Mouse (Mus musculus) CH12.LX (cell line): ENCODE measurements around the gene Sptbn4. TPM values are rescaled to one million over a fixed set of nuclear protein-coding genes. Genes with fewer than 3 reads are reported as not detected.

Experiments
- DNase-seq: peaks from one replicate; pipeline ENCODE4 v3.0.0-alpha.2; 2013; ENCODE audit errors: extremely low read depth
- H3K27ac ChIP-seq: 2 replicates; pipeline ENCODE4 v1.5.1; 2012; ENCODE audit warnings: low read depth, mild to moderate bottlenecking, control low read depth, moderate library complexity; ENCODE audit not compliant: insufficient read depth
- H3K27me3 ChIP-seq: replicated peaks from 2 replicates; pipeline ENCODE3; 2012; ENCODE audit warnings: inconsistent platforms
- H3K36me3 ChIP-seq, 2 experiments: replicated peaks in 1 of 2; 2 replicates each; pipeline versions ENCODE3 to v1.6.1; 2012; ENCODE audit warnings: inconsistent platforms in 1 of 2, low read length in 1 of 2, mild to moderate bottlenecking in 1 of 2, mixed read lengths in 1 of 2, moderate library complexity in 1 of 2; ENCODE audit not compliant: control insufficient read depth in 1 of 2, insufficient read depth in 1 of 2
- H3K4me1 ChIP-seq, 2 experiments: 2 replicates each; pipeline ENCODE4 v1.6.1; 2012; ENCODE audit warnings: inconsistent platforms in 1 of 2, moderate library complexity in 1 of 2; ENCODE audit not compliant: insufficient read depth in 2 of 2, control insufficient read depth in 1 of 2
- H3K4me2 ChIP-seq: 2 replicates; pipeline ENCODE4 v1.6.1; 2012; ENCODE audit warnings: low read depth, mild to moderate bottlenecking, control low read depth; ENCODE audit not compliant: poor library complexity, insufficient read depth, severe bottlenecking
- H3K4me3 ChIP-seq, 3 experiments: fragments of 150-350 bp in 1 of 3; sonication (generic) in 1 of 3; replicated peaks in 1 of 3; 2 replicates each; pipeline versions ENCODE3 to v1.5.1; 2011 to 2012; ENCODE audit warnings: low read depth in 2 of 3, low read length in 2 of 3, mild to moderate bottlenecking in 2 of 3, moderate library complexity in 2 of 3, control low read depth in 1 of 3, improper control_type of control experiment in 1 of 3, inconsistent platforms in 1 of 3, mixed read lengths in 1 of 3; ENCODE audit not compliant: poor library complexity in 1 of 3
- H3K79me2 ChIP-seq: replicated peaks from 2 replicates; pipeline ENCODE4 v1.6.1; 2012; ENCODE audit warnings: mild to moderate bottlenecking, moderate library complexity; ENCODE audit not compliant: control insufficient read depth, poor library complexity, insufficient read depth, severe bottlenecking; ENCODE audit errors: extremely low read depth
- H3K9ac ChIP-seq: 2 replicates; pipeline ENCODE4 v1.6.1; 2012; ENCODE audit warnings: low read depth, mild to moderate bottlenecking, control low read depth, moderate library complexity; ENCODE audit not compliant: insufficient read depth
- H3K9me3 ChIP-seq: replicated peaks from 2 replicates; pipeline ENCODE3; 2012; ENCODE audit warnings: low read length, inconsistent platforms, mixed read lengths
- CHD1 ChIP-seq: IDR thresholded peaks from 2 replicates; pipeline ENCODE4 v1.6.1; 2012; ENCODE audit warnings: low read depth, low read length, improper control_type of control experiment, inconsistent platforms
- CHD2 ChIP-seq: IDR thresholded peaks from 2 replicates; pipeline ENCODE4 v1.6.1; 2011; ENCODE audit warnings: low read length, improper control_type of control experiment
- E2F4 ChIP-seq: IDR thresholded peaks from 2 replicates; pipeline ENCODE4 v1.6.1; 2011; ENCODE audit warnings: low read depth, low read length, improper control_type of control experiment; ENCODE audit not compliant: insufficient replicate concordance
- ELF1 ChIP-seq: IDR thresholded peaks from 2 replicates; pipeline ENCODE4 v1.6.1; 2014; ENCODE audit warnings: low read depth, mild to moderate bottlenecking, inconsistent platforms, low read length, improper control_type of control experiment
- GABPA ChIP-seq: IDR thresholded peaks from 2 replicates; pipeline ENCODE4 v1.6.1; 2012; ENCODE audit warnings: low read depth, low read length, improper control_type of control experiment, inconsistent platforms; ENCODE audit not compliant: insufficient replicate concordance
- JUND ChIP-seq: conservative IDR thresholded peaks from 2 replicates; pipeline ENCODE4 v1.6.1; 2011; ENCODE audit warnings: low read depth, low read length, improper control_type of control experiment
- MAX ChIP-seq: IDR thresholded peaks from 2 replicates; pipeline ENCODE4 v1.6.1; 2011; ENCODE audit warnings: low read length, improper control_type of control experiment
- MAZ ChIP-seq: IDR thresholded peaks from 2 replicates; pipeline ENCODE4 v1.6.1; 2012; ENCODE audit warnings: low read depth, mild to moderate bottlenecking, inconsistent platforms, low read length, improper control_type of control experiment, moderate library complexity
- MEF2A ChIP-seq: IDR thresholded peaks from 2 replicates; pipeline ENCODE4 v1.6.1; 2014; ENCODE audit warnings: low read depth, mild to moderate bottlenecking, inconsistent platforms, low read length, improper control_type of control experiment, borderline replicate concordance
- MXI1 ChIP-seq: IDR thresholded peaks from 2 replicates; pipeline ENCODE4 v1.6.1; 2011; ENCODE audit warnings: mild to moderate bottlenecking, low read depth, low read length, improper control_type of control experiment
- MYC ChIP-seq: IDR thresholded peaks from 2 replicates; pipeline ENCODE4 v1.6.1; 2011; ENCODE audit warnings: low read depth, mild to moderate bottlenecking, improper control_type of control experiment, low read length
- NELFE ChIP-seq: IDR thresholded peaks from 2 replicates; pipeline ENCODE4 v1.6.1; 2011; ENCODE audit warnings: low read depth, low read length, improper control_type of control experiment
- PAX5 ChIP-seq: IDR thresholded peaks from 2 replicates; pipeline ENCODE4 v1.6.1; 2012; ENCODE audit warnings: low read length, inconsistent platforms, mixed read lengths
- RAD21 ChIP-seq: IDR thresholded peaks from 2 replicates; pipeline ENCODE4 v1.6.1; 2011; ENCODE audit warnings: low read depth, mild to moderate bottlenecking, low read length, improper control_type of control experiment, moderate library complexity
- SIN3A ChIP-seq: IDR thresholded peaks from 2 replicates; pipeline ENCODE4 v1.6.1; 2012; ENCODE audit warnings: low read length, improper control_type of control experiment, inconsistent platforms
- SMC3 ChIP-seq: IDR thresholded peaks from 2 replicates; pipeline ENCODE4 v1.6.1; 2011; ENCODE audit warnings: low read depth, low read length, improper control_type of control experiment
- TBP ChIP-seq: conservative IDR thresholded peaks from 2 replicates; pipeline ENCODE4 v1.6.1; 2011; ENCODE audit warnings: low read depth, low read length, improper control_type of control experiment
- TCF12 ChIP-seq: IDR thresholded peaks from 2 replicates; pipeline ENCODE4 v1.6.1; 2014; ENCODE audit warnings: low read depth, mild to moderate bottlenecking, inconsistent platforms, low read length, improper control_type of control experiment
- UBTF ChIP-seq: IDR thresholded peaks from 2 replicates; pipeline ENCODE4 v1.6.1; 2012; ENCODE audit warnings: low read depth, mild to moderate bottlenecking, inconsistent platforms, low read length, improper control_type of control experiment, moderate library complexity
- ZKSCAN1 ChIP-seq: IDR thresholded peaks from 2 replicates; pipeline ENCODE4 v1.6.1; 2012; ENCODE audit warnings: low read depth, inconsistent platforms, low read length, improper control_type of control experiment, borderline replicate concordance
- dilution Hi-C: fragments of 300-500 bp; cut with MboI; formaldehyde crosslinking; loops from 2 replicates; pipeline ENCODE4 v1.14.3; 2020; ENCODE audit warnings: low sequenced_read_pairs; ENCODE audit not compliant: extremely low pct_unique_long_range_greater_than_20kb, extremely low pct_ligation_motif_present
- in situ Hi-C: fragments of 300-500 bp; cut with MboI; formaldehyde crosslinking; loops from 3 replicates; pipeline ENCODE4 v1.14.3; 2019; ENCODE audit warnings: low sequenced_read_pairs, low pct_ligation_motif_present, low pct_unique_long_range_greater_than_20kb, mixed read lengths
- polyA plus RNA-seq: library from polyadenylated mRNA; unstranded; fragments of >175 nt; gene quantifications from 2 replicates; pipeline ENCODE4 v1.2.1, GENCODE M21; 2012; ENCODE audit warnings: low read depth; ENCODE audit not compliant: insufficient read length
- total RNA-seq, 2 experiments: library from RNA; depleted of rRNA; stranded (reverse); fragments of 300-350 nt in 1 of 2; fragments of >200 nt in 1 of 2; gene quantifications; 2 replicates each; pipeline ENCODE4 v1.2.3; 2012 to 2014

Sptbn4 gene
- total and polyA plus RNA-seq, 3 experiments, result 0.21 to 0.38 (median 0.24) TPM

GRCm38 (mm10) chr7:27339519-27339918 lies 108.0 kb downstream of the Sptbn4 start:
- TF ChIP-seq TCF12 (no peak), SMC3 (no peak), CHD1 (no peak), MXI1 (no peak), RAD21 (no peak), CHD2 (no peak), MAX (no peak), E2F4 (no peak), ZKSCAN1 (no peak), SIN3A (no peak), GABPA (no peak)
- Histone ChIP-seq H3K27me3 (peaks cover 33% of the 10 kb centered on the region), H3K9me3 (no peaks in the 10 kb centered on the region), H3K27ac (no peak overlapping the region), H3K36me3 (peaks cover 7 to 26% of the 10 kb centered on the region in 2 experiments), H3K79me2 (no peaks in the 10 kb centered on the region), H3K9ac (no peak overlapping the region), H3K4me3 (no peak overlapping the region), H3K4me1 (peaks cover 7 to 30% of the 10 kb centered on the region in 2 experiments), H3K4me2 (no peak overlapping the region)
- DNase-seq, result no peak
- dilution Hi-C loops (no loop called here), in situ Hi-C loops (loop anchor here (5.0 to 10.0 kb wide), 2 partner anchors 48 to 185 kb away; partner anchors contain the start of gene Hipk4)

DNA sequence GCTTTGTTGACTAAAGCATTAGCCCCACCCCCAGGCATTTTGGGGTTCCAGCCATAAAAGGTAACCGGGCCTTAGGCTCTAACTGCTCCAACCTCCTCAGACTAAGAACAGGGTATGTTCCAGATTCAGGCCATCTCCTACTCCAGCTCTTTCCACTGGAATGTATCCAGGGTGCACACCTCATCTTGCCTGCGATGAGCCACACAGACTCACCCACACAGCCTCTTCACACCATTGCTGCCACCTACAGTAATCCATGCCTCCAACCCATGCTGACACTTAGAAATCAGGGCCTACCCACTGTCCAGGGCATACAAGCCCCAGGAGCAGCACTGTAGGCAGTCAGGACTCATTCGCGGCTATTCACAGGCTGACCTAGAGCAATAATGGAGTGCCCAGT lies 108.4 kb downstream of the Sptbn4 start:
- dilution Hi-C loops, result no loop called here
- peaks cover 7 to 30% of the 10 kb centered on the region in 2 experiments for H3K4me1 ChIP-seq
- peaks cover 37% of the 10 kb centered on the region for H3K27me3 ChIP-seq
- no peak overlapping the region for H3K9ac ChIP-seq
- in situ Hi-C loops, result loop anchor here (5.0 to 10.0 kb wide), 2 partner anchors 48 to 186 kb away; partner anchors contain the start of gene Hipk4
- H3K9me3 ChIP-seq, result no peaks in the 10 kb centered on the region
- DNase-seq, result no peak
- peaks cover 3 to 22% of the 10 kb centered on the region in 2 experiments for H3K36me3 ChIP-seq
- no peak for TF ChIP-seq MEF2A
- TF ChIP-seq E2F4, result no peak
- TF ChIP-seq CHD1, result no peak
- no peak for TF ChIP-seq ELF1
- TF ChIP-seq JUND, result no peak
- no peak for TF ChIP-seq RAD21
- TF ChIP-seq MAZ, result no peak
- no peak for TF ChIP-seq TBP
- TF ChIP-seq MYC, result no peak
- no peak for TF ChIP-seq PAX5
- no peak for TF ChIP-seq GABPA
- TF ChIP-seq NELFE, result no peak
- no peak for TF ChIP-seq UBTF
- H3K4me3 ChIP-seq, result no peak overlapping the region
- no peak overlapping the region for H3K4me2 ChIP-seq
- H3K79me2 ChIP-seq, result no peaks in the 10 kb centered on the region
- H3K27ac ChIP-seq, result no peak overlapping the region
